Mouse (Mus musculus): ENCODE measurements around the gene Ssc4d. TPM values are rescaled to one million over a fixed set of nuclear protein-coding genes. Genes with fewer than 3 reads are reported as not detected.

Ssc4d gene
- polyA plus RNA-seq, 1 experiment from 2014 or later = 2.7 TPM

DNA sequence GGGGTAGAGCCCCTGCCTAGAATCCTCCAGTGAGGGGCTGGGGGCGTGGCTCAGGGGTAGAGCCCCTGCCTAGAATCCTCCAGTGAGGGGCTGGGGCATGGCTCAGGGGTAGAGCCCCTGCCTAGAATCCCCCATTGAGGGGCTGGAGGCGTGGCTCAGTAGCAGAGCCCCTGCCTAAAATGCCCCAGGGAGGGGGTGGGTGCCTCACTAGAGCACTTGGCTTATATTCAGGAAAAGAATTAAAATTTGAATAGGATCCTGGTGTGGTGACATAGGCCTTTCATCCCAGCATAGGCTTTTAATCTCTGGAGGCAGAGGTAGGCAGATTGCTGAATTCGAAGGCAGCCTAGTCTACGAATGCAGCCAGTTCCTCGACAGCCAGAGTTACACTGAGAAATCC is 5.0 kb upstream of the Ssc4d start:
- DNase-seq (ENCODE audit: low spot score) = no peak

DNA sequence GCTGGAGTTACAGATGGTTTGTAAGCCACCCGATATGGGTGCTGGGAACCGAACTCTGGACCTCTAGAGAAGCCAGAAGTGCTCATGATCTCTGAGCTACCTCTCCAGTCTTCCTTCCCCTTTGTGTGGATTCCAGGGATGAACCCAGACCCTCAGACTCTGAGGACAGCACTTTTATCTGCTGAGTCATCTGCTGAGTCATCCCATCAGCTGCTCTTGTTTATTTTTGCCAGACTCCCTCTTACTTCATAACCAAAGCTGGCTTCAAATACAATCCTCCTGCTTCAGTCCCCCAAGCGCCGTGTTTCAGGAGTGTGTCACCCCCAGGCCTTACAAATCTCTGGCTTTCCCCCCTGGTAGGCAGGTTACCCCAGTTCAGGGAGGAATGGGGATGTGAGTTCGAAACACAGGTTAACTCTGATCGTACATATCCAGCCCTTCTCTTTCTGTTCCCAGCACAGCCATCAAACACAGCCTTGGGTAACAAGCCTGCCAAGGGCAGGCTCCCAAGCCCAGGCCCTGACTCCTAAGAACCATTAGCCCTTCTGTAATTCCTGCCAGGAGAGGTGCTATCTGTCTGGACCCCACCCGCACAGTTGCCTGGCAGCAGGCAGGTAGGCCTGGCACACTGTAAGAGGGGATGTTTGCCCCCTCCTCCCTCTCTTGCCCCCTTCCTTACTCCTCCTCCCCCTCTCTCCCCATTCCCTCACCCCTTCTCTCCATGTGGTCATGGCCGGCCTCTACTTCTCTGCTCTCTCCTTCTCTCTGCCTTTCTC is 1.8 kb upstream of the Ssc4d start:
- DNase-seq (ENCODE audit: low spot score) = no peak

DNA sequence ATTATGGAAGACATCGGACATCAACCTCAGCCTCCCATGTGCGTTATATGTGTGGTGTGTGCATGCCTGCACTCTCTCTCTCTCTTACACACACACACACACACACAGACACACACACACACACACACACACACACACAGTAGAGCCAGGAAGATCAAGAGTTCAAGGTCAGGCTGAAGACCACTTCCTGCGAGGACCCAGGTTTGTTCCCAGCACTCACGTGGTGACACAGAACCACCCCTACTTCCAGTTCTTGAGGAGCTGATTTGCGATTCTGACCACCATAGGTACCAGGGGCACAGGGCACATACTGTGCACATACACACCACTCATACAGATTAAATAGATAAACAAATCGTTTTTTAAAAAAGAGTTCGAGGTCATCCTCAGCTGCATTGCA is 2.5 kb downstream of the Ssc4d start:
- DNase-seq (ENCODE audit: low spot score) = no peak

DNA sequence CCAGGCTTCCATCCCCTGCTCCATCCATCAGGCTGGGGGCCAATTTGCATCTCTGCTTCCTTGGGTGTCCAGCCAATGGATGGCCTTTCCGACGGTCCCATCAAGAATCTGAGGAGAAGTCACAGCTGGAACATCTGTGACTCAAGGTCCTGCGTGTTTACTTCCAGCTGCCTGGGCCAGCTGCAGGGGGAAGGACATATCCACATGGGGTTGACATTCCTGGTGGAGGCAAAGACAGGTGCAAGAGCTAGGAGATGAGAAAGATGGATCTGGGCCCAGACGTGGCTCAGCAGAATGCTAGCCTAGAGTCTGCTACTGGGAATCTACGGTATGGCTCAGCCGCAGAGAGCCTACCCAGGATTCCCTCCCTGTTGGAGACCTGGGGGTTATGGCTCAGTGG is 4.1 kb downstream of the Ssc4d start:
- no peak for DNase-seq (ENCODE audit: low spot score)

GRCm38 (mm10) chr5:135968781-135969180 is 5.5 kb downstream of the Ssc4d start:
- DNase-seq (ENCODE audit: low spot score) = peak; percentile 67

DNA sequence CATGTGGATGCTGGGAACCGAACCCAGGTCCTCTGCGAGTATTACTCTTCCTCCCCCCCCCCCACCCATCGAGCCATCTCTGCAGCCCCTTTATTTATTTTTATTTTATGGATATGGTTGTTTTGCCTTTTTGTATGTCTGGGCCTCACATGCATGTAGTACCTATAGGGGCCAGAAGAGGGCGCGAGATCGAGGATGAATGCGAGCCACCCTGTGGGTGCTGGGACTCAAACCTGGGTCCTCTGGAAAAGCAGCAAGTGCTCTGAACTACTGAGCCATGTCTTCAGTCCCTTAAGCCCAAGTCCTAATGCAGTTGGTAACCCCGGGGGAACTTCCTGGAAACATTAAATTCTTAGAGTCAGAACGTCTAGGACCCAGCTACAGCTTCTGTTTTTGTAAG is 7.5 kb downstream of the Ssc4d start:
- DNase-seq (ENCODE audit: low spot score) = no peak

GRCm38 (mm10) chr5:135965501-135965930 is 8.8 kb downstream of the Ssc4d start:
- DNase-seq (ENCODE audit: low spot score) = no peak

- DNase-seq (ENCODE audit: low spot score) = no peak
Observed at GRCm38 (mm10) chr5:135963280-135963627, 11.1 kb downstream of the Ssc4d start.

GRCm38 (mm10) chr5:135962492-135963279 is 11.6 kb downstream of the Ssc4d start:
- peak; percentile 100 for DNase-seq (ENCODE audit: low spot score)

DNA sequence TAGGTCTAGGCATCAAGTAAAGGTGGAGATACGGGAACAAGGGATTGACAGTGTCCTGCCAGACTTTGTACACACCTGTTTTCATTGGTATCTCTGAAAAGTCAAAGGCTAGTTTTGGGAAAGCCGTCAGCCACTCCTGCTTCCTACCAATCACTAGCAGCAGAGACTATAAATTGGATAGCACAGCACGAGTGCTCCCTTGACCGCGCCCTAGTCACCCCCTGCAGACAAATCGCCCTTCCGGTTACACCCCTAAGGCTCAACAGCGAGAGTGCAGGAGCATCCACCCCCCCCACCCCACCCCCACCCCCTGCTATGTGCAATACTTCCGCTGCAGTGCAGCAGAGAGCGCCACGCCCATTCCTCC is 12.2 kb downstream of the Ssc4d start:
- no peak for DNase-seq (ENCODE audit: low spot score)

- no peak for DNase-seq (ENCODE audit: low spot score)
Observed at GRCm38 (mm10) chr5:135960909-135961635, 13.3 kb downstream of the Ssc4d start.

- no peak for DNase-seq (ENCODE audit: low spot score)
Observed at GRCm38 (mm10) chr5:135959911-135960310, 14.4 kb downstream of the Ssc4d start.

DNA sequence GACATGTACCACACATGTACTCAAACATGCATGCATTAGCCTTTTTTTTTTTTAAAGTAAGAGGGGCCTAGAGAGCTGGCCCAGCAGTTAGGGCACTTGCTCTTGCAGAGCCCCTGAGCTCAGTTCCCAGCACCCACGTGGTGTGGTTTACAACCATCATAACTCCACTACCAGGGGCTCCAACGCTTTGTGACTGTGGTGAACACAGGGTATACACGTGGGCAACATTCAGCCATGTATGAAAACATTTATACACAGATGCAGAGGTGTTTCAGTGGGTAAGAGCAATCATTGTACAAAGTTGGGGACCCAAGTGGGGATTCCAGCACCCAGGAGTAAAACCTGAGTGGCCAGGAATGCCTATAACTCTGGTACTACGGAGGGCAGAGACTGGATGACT is 16.0 kb downstream of the Ssc4d start:
- DNase-seq (ENCODE audit: low spot score) = no peak

GRCm38 (mm10) chr5:135957207-135957974 is 16.9 kb downstream of the Ssc4d start:
- peak; percentile 98 for DNase-seq (ENCODE audit: low spot score)

DNA sequence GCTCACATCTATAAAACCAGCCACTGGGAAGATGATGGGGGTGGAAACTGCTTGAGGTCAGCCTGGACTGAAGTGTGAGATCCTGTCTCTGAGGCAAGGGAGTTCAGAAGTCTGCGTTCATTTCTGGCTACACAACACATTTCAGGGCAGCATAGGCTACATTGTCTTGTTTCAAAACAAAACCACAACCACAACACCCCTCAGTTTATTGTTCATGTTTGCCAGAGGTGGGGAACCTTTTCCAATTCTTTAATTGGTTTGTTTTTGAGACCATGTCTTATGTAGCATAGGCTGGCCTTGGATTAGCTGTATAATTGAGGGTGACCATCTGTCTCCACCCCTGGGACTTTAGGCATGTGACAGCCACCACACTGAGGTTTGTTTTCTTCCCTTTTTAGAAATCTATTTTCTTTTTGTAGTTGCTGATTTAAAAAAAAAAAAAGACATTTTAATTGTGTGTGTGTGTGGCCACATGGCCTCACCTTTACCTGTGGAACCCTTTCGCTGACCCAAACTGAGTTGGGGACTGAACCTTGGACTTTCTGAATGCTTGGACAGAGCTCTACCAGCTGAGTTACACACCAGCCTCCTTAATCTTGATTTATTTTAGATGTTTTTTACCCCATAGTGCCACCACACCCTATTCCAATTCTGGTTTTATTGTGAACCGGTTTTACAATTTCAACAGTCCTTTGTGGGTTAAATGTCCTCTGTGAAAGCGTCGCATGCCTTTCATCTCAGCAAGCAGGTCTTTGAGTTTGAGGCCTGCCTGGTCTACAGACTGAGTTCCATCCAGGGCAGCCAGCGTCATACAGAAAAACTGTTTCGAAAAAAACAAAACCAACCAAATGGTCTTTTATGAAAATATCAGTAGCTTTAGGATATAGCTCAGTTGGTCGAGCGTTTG is 17.8 kb downstream of the Ssc4d start:
- DNase-seq (ENCODE audit: low spot score) = no peak

GRCm38 (mm10) chr5:135952830-135953229 is 21.5 kb downstream of the Ssc4d start:
- no peak for DNase-seq (ENCODE audit: low spot score)

- no peak for DNase-seq (ENCODE audit: low spot score)
Observed at GRCm38 (mm10) chr5:135951660-135952059, 22.7 kb downstream of the Ssc4d start.

GRCm38 (mm10) chr5:135950710-135951412 is 23.5 kb downstream of the Ssc4d start:
- no peak for DNase-seq (ENCODE audit: low spot score)

GRCm38 (mm10) chr5:135946621-135947020 is 27.7 kb downstream of the Ssc4d start:
- DNase-seq (ENCODE audit: low spot score) = no peak
